Mouse (Mus musculus) forebrain, embryonic 12.5 days (tissue): ENCODE measurements around the gene Tmem129. TPM values are rescaled to one million over a fixed set of nuclear protein-coding genes. Genes with fewer than 3 reads are reported as not detected.

ENCODE experiments used
- ATAC-seq: fragments of 200-750 bp; cut with Nextera tagmentation; 2 replicates; pipeline ENCODE4 v1.8.0; 2017; ENCODE audit warnings: moderate TSS enrichment; ENCODE audit not compliant: low FRiP score
- H3K27ac ChIP-seq: fragments of 300-500 bp; sonication (generic); 2 replicates; pipeline ENCODE4 v1.5.1; 2016; ENCODE audit warnings: mild to moderate bottlenecking
- H3K27me3 ChIP-seq: fragments of 300-500 bp; sonication (generic); 2 replicates; pipeline ENCODE4 v1.6.1; 2016; ENCODE audit warnings: mild to moderate bottlenecking
- H3K36me3 ChIP-seq: fragments of 300-500 bp; sonication (generic); replicated peaks from 2 replicates; pipeline ENCODE4 v1.6.1; 2016; ENCODE audit warnings: mild to moderate bottlenecking
- H3K4me1 ChIP-seq: fragments of 300-500 bp; sonication (generic); 2 replicates; pipeline ENCODE4 v1.6.1; 2016
- H3K4me2 ChIP-seq: fragments of 300-500 bp; sonication (generic); 2 replicates; pipeline ENCODE4 v1.6.1; 2016; ENCODE audit warnings: mild to moderate bottlenecking, moderate library complexity
- H3K4me3 ChIP-seq: fragments of 300-500 bp; sonication (generic); replicated peaks from 2 replicates; pipeline ENCODE4 v1.5.1; 2016; ENCODE audit warnings: mild to moderate bottlenecking
- H3K9ac ChIP-seq: fragments of 300-500 bp; sonication (generic); 2 replicates; pipeline ENCODE4 v1.6.1; 2016; ENCODE audit warnings: mild to moderate bottlenecking
- H3K9me3 ChIP-seq: fragments of 300-500 bp; sonication (generic); 2 replicates; pipeline ENCODE4 v1.6.1; 2016
- WGBS: fragments of 180-500 bp; shearing (Covaris S2); methylation state at CpG from one replicate; pipeline ENCODE4 v1.1.7; 2016; 5-methylcytosine and 5-hydroxymethylcytosine counted together
- polyA plus RNA-seq: library from polyadenylated mRNA; unstranded; fragments of >200 nt; fragmentation: Nextera tagmentation; extraction: Ambion mirVana; gene quantifications from 2 replicates; pipeline ENCODE4 v1.2.1, GENCODE M21; 2016

Gene Tmem129
- polyA plus RNA-seq, 1 experiment from 2014 or later: 34.6 TPM

DNA sequence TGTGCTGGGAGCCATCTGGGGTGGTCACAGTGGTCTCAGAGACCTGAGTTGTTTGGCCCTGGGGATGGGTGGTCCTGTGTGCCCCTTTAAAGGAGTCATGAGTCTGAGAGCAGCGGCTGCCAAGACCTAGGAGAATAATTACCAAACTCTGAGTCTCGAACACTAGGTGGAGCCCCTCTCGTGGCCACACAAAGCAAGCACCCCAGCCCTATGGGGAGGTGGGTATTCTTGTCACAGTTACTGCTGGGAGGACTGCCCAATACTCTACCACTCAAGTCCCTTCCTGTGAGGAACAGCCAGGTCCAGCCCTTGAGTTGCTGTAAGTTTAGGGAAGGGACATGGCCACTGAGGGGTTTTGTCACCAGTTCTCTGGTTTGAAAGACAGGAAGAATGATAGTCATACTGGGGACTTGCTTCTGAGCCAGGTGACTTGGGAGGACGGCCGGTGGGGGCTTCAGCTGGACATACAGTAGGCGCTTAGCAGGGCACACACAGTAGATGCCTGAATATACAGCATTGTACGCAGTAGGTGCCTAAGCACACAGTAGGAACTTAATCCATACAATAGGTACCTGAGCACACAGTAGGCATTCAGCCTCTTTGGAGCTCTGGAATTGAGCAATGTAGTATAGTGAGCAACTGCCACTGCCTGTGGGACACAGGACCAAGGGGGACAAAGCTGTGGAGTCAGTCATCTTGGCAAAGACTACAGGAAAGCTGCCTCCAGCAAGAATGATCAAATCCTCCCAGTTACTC lies 25.9 kb upstream of the Tmem129 start:
- H3K36me3 ChIP-seq: no peaks in the 10 kb centered on the region
- no peak overlapping the region for H3K4me3 ChIP-seq
- no peak overlapping the region for H3K4me2 ChIP-seq
- ATAC-seq: peak; percentile 62
- H3K4me1 ChIP-seq: peaks cover 24% of the 10 kb centered on the region
- H3K27ac ChIP-seq: no peak overlapping the region
- no peak overlapping the region for H3K9ac ChIP-seq
- H3K9me3 ChIP-seq: no peaks in the 10 kb centered on the region
- H3K27me3 ChIP-seq: peaks cover 40% of the 10 kb centered on the region
- WGBS: 46% methylated on average over 7 of the region's 7 CpGs

DNA sequence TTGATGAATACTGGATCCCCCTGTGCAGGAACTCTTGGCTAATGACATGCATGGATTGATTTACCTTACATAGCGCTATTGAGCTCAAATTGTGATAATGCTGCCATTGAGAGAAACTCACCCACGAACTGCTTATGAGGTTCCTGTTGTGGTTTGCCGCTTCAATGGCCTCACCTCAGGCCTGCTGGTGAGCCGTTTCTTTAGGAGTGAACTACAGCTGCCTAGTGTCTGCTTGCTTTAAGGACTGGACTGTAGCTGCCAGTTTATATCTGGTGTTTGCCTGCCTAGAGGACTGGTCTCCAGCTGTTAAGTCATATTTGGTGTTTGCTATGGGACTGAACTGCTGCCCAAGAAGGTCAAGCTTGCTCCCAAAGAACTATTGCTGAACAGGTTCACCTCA lies 24.7 kb upstream of the Tmem129 start:
- Histone ChIP-seq H3K9ac (no peak overlapping the region), H3K27ac (no peak overlapping the region), H3K27me3 (peaks cover 34% of the 10 kb centered on the region), H3K4me3 (no peak overlapping the region), H3K9me3 (no peaks in the 10 kb centered on the region), H3K36me3 (no peaks in the 10 kb centered on the region), H3K4me2 (no peak overlapping the region), H3K4me1 (peaks cover 13% of the 10 kb centered on the region; the same call in 1 of the 2 replicates)
- ATAC-seq: no peak
- WGBS: 76% methylated on average over 4 of the region's 4 CpGs

DNA sequence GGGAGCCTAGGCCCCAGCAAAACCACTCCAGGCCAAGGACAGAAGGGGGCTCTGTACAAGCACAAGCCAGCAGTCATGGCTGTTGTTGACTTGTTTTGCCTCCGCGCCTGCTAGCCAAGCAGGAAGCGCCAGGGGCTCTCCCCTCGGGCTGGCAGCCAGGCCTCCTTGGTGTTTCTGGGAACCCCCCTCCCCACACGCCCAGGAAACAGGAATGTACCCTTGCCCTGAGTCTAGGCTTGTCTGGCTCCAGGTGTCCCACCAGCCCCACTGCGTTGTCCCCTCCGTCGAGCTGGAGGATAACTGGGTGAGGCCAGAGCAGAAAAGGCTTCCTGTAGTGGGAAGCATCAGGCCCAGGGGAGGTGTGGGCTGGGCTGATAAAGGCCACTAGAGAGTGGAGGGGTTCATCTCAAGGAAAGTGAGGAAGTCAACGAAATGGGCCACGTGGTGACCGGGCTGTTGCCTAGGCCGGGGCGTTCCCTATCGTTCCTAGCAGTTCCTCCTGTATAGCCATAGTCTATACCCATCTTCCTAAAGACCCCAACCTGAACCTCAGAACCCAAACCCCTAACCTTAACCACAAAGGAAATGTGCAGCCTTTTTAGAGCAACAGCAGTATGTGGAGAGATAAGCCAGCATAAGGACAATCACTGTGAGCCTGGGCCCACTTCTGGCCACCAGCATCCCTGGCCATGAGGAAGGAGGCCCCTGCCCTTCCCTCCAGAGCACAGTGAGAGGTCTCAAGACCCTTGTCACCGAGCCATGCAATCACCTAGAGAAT lies 23.6 kb upstream of the Tmem129 start:
- peaks cover 23% of the 10 kb centered on the region for H3K27me3 ChIP-seq
- no peak overlapping the region for H3K4me3 ChIP-seq
- H3K9ac ChIP-seq: no peak overlapping the region
- H3K4me2 ChIP-seq: no peak overlapping the region
- ATAC-seq: no peak
- H3K9me3 ChIP-seq: no peaks in the 10 kb centered on the region
- H3K36me3 ChIP-seq: no peaks in the 10 kb centered on the region
- H3K4me1 ChIP-seq: peaks cover 9% of the 10 kb centered on the region; the same call in 1 of the 2 replicates
- H3K27ac ChIP-seq: no peak overlapping the region
- 84% methylated on average over 15 of the region's 15 CpGs for WGBS

DNA sequence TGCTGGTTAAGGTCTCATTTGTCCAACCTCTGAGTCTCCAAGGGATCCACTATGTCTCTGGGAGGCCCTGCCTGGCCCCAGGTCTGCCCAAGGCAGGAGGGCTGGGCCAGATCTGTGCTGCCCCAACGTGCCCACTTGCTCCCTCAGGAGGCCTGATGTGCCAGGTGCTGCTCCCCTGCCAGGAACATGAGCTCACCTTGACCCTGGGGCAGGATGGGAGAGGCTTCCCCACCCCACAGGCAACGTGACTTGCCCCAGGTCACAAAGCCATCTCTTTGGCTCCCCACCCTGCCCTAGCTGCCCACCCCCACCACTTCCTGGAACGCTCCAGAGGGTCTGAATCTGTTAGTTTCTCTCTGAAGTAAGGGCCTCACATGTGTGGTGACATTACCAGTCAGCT lies 22.8 kb upstream of the Tmem129 start:
- WGBS: 75% methylated on average over 3 of the region's 3 CpGs
- ATAC-seq: no peak

DNA sequence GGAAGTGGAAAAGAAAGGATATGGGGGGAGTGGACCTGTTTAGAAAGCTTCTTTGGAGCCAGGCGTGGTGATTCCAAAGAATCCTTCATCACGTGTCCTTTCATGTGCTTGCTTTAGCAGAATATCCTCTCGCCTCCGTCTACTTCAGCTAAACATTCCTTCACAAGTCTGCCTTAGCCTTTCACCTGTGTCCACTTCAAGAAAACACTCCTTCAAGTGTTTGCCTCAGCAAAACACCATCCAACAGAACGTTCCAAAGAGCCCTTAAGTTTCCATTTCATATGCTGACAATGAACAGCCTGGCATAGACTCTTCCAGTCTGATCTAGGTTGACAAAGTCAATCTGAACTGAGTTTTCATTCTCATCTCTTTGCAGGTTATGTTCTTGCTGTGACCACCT lies 20.0 kb upstream of the Tmem129 start:
- no peak overlapping the region for H3K4me3 ChIP-seq
- no peak for ATAC-seq
- H3K9ac ChIP-seq: no peak overlapping the region
- H3K4me1 ChIP-seq: peaks cover 9% of the 10 kb centered on the region
- no peak overlapping the region for H3K4me2 ChIP-seq
- peaks cover 4% of the 10 kb centered on the region; the same call in 1 of the 2 replicates for H3K27me3 ChIP-seq
- 85% methylated on average over 5 of the region's 5 CpGs for WGBS
- peaks cover 1% of the 10 kb centered on the region; the same call in 1 of the 2 replicates for H3K36me3 ChIP-seq
- no peak overlapping the region for H3K27ac ChIP-seq
- H3K9me3 ChIP-seq: no peaks in the 10 kb centered on the region

More for the DNA sequence above, 22.8 kb upstream of the Tmem129 start:
- H3K36me3 ChIP-seq: no peaks in the 10 kb centered on the region
- no peak overlapping the region for H3K4me3 ChIP-seq
- peaks cover 9% of the 10 kb centered on the region; the same call in 1 of the 2 replicates for H3K4me1 ChIP-seq
- H3K27ac ChIP-seq: no peak overlapping the region
- peaks cover 15% of the 10 kb centered on the region for H3K27me3 ChIP-seq
- no peak overlapping the region for H3K4me2 ChIP-seq
- no peak overlapping the region for H3K9ac ChIP-seq
- H3K9me3 ChIP-seq: no peaks in the 10 kb centered on the region

DNA sequence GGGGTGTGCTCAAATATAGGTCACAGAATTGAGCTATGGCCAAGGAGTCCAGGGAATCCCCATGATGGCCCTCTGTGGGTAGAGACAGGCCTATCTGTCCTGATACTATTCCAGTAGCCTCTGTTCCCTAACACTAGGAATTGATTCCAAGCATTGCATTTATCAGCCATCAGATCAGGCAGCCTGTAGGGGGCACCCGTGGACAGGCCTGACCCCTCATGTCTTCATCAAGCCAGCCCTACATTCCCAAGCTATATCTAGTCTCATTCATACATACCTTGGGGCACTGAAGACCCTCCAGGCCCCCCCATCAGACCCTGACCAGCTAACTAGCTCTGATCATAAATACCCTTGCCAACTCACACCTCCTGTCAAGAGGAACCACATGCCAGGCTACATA lies 17.7 kb upstream of the Tmem129 start:
- peak; percentile 49; the same call in 1 of the 2 replicates for ATAC-seq
- Histone ChIP-seq H3K4me1 (peaks cover 9% of the 10 kb centered on the region), H3K27me3 (peaks cover 4% of the 10 kb centered on the region; the same call in 1 of the 2 replicates), H3K9ac (no peak overlapping the region), H3K27ac (no peak overlapping the region), H3K4me2 (no peak overlapping the region), H3K4me3 (no peak overlapping the region), H3K9me3 (no peaks in the 10 kb centered on the region), H3K36me3 (peaks cover 22% of the 10 kb centered on the region)
- 0% methylated on average over 1 of the region's 1 CpGs for WGBS

DNA sequence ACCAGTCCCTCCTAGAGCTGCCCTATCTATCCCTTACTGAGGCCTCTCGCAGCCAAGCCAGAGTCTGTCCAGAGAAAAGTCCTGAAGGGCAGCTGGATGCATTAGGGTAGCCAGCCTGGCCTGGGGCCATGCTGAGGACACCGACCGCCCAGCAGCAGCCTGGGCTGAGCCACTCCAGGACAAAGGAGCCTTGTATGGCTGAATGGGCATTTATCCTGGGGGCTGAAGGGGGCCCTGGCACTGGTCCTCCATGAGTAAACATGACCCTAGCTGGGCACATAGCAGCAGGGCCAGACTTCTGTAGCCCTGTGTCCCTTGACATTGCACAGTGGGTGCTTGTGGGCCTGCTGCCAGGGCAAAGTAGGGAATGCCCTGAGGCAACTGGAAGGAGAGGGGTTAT lies 16.2 kb upstream of the Tmem129 start:
- H3K36me3 ChIP-seq: peaks cover 38% of the 10 kb centered on the region
- H3K27me3 ChIP-seq: peaks cover 4% of the 10 kb centered on the region; the same call in 1 of the 2 replicates
- no peak overlapping the region for H3K4me3 ChIP-seq
- H3K4me1 ChIP-seq: peaks cover 9% of the 10 kb centered on the region
- no peak overlapping the region for H3K4me2 ChIP-seq
- no peak for ATAC-seq
- peak overlapping the region; percentile 50; the same call in 1 of the 2 replicates for H3K27ac ChIP-seq
- H3K9ac ChIP-seq: 0 out of 2 replicates have a peak overlapping the region, but pooled peaks have one; percentile 17
- 44% methylated on average over 3 of the region's 3 CpGs for WGBS
- no peaks in the 10 kb centered on the region for H3K9me3 ChIP-seq

DNA sequence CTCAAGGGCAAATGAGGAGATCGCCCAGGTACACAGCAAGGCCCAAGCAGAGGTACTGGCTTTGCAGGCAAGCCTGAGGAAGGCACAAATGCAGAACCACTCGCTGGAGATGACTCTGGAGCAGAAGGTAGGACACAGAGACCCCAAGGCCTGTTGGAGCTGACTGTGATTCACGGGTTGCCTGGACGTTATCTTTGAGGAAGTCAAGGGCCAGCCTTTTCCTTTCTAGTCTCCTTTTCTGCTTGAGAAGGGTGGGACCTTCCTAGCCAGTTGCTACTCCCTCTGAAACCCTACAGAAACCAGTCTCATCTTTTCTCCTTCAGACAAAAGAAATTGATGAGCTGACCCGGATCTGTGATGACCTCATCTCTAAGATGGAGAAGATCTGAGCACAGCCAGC lies 13.4 kb upstream of the Tmem129 start:
- H3K27me3 ChIP-seq: no peaks in the 10 kb centered on the region
- H3K9me3 ChIP-seq: no peaks in the 10 kb centered on the region
- H3K27ac ChIP-seq: no peak overlapping the region
- H3K4me3 ChIP-seq: no peak overlapping the region
- no peak overlapping the region for H3K4me2 ChIP-seq
- peaks cover 9% of the 10 kb centered on the region for H3K4me1 ChIP-seq
- H3K9ac ChIP-seq: no peak overlapping the region
- H3K36me3 ChIP-seq: peaks cover 65% of the 10 kb centered on the region
- no peak for ATAC-seq
- WGBS: 83% methylated on average over 5 of the region's 5 CpGs

DNA sequence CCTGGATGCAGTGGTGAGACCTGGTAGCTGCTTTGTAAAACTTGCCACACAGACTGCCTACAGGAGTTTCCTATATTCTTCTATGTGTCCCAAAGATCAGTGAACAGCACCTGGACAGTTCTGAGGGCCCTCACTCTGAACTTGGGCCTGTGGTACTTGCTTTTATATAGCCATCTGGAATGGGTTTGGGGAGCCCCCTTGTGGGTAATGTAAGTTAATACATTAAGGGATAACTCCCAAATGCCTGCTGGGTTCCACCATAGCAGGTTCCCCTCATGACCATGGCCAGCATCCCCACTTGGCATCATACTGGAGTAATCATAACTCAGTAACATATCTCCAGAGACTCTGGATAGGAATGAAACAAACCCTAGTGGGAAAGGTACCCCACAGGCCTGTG lies 10.0 kb upstream of the Tmem129 start:
- Histone ChIP-seq H3K27ac (no peak overlapping the region), H3K27me3 (no peaks in the 10 kb centered on the region), H3K4me3 (no peak overlapping the region), H3K9me3 (no peaks in the 10 kb centered on the region), H3K36me3 (peaks cover 89% of the 10 kb centered on the region), H3K4me1 (no peaks in the 10 kb centered on the region), H3K9ac (no peak overlapping the region), H3K4me2 (no peak overlapping the region)
- ATAC-seq: no peak

DNA sequence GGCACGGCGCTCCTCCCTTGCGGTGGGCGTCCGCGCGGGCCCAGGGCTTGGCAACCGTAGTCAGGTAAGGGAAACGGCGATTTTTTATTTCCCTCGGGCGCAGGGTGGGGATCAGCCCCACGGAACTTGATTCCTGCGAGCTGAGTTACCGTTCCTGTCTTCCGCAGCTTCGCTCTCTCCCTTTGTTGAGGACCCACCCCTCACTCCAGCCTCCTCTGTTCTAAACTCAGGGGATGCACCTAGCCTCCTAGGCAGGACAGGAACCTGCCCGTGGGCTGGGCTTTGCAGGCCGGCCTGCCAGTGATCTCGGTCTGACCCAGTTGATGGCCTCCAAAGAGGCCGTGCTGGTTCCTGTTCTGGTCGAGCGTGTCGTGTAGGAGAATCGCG lies 441 bp upstream of the Tmem129 start:
- Histone ChIP-seq H3K9ac (peak overlapping the region; percentile 86), H3K4me3 (peak overlapping the region; percentile 72), H3K9me3 (no peaks in the 10 kb centered on the region), H3K27ac (peak overlapping the region; percentile 91), H3K36me3 (peaks cover 46% of the 10 kb centered on the region), H3K27me3 (no peaks in the 10 kb centered on the region), H3K4me1 (peaks cover 36% of the 10 kb centered on the region), H3K4me2 (peak overlapping the region; percentile 97)
- ATAC-seq: no peak; the same call in none of the 2 replicates
- 0% methylated on average over 26 of the region's 26 CpGs for WGBS

DNA sequence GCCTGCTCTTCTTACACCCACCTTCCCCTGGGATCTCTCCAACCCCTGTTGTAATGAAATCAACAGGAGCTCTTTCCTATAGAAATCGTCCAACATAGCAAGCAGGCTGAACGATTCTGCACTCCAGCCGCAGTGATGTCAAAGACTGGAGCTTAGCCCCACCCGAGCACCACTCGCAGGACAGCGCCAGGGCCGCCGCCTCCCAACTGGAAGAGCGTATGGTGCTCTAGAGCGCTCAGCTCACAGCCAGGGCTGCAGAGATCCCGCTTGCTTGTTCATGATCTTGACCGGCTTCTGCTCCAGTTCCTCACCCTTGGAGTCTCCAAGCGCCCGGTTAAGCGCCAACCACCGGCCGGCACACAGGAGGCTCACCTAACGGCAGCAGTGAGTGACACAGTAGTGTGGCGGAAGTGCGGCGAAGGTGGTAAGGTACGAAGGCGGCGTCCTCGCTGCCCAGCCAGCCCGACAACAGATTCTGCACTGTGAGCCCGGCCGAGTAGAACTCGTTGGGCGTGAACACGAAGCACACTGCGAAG lies 897 bp downstream of the Tmem129 start:
- Histone ChIP-seq H3K36me3 (peaks cover 42% of the 10 kb centered on the region), H3K4me1 (peaks cover 39% of the 10 kb centered on the region)
- ATAC-seq: peak; percentile 45

DNA sequence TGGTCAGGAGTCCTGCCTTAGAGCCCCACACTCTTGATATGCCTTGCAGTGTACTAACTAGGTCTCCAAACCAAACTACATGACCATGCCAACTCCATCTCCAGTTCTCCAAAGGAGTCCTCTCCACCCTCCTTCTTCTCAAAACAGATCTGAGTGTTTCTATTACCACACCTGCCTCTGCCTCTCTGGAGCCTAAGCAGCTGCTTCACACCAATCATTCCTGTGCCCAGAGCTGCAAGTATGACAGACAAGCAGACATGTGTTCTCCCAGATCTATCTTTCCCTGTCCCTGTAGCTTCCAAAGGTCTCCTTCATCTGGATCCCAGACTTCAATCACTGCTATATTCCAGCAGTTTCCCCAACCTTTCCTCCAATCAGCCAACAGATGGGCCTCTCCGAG lies 1.5 kb downstream of the Tmem129 start:
- Histone ChIP-seq H3K27ac (0 out of 2 replicates have a peak overlapping the region, but pooled peaks have one; percentile 91), H3K27me3 (no peaks in the 10 kb centered on the region), H3K4me1 (peaks cover 39% of the 10 kb centered on the region), H3K9me3 (no peaks in the 10 kb centered on the region), H3K36me3 (peaks cover 37% of the 10 kb centered on the region), H3K9ac (peak overlapping the region; percentile 86), H3K4me2 (peak overlapping the region; percentile 97), H3K4me3 (peak overlapping the region; percentile 72)
- WGBS: 43% methylated on average over 1 of the region's 1 CpGs
- ATAC-seq: no peak

More for the DNA sequence above, 897 bp downstream of the Tmem129 start:
- WGBS: 1% methylated on average over 32 of the region's 32 CpGs
- Histone ChIP-seq H3K9me3 (no peaks in the 10 kb centered on the region), H3K4me2 (peak overlapping the region; percentile 97), H3K4me3 (peak overlapping the region; percentile 72), H3K27ac (peak overlapping the region; percentile 91), H3K27me3 (no peaks in the 10 kb centered on the region), H3K9ac (peak overlapping the region; percentile 86)
